Mouse (Mus musculus) forebrain, postnatal 0 days (tissue): Measurements from ENCODE around the gene 1500009C09Rik. TPM values are rescaled to one million over a fixed set of nuclear protein-coding genes. Genes with fewer than 3 reads are reported as not detected.

ENCODE experiments used
- ATAC-seq: fragments of 200-750 bp; cut with Nextera tagmentation; 2 replicates; pipeline ENCODE4 v1.8.0; 2017; ENCODE audit warnings: mild to moderate bottlenecking, moderate library complexity
- DNase-seq: peaks from one replicate; pipeline ENCODE4 v3.0.0-alpha.2; 2015
- H3K27ac ChIP-seq: fragments of 300-500 bp; sonication (generic); 2 replicates; pipeline ENCODE4 v1.5.1; 2014; ENCODE audit warnings: low read depth, mild to moderate bottlenecking, antibody characterized with exemption, low read length, moderate library complexity, mixed read lengths
- H3K27me3 ChIP-seq: fragments of 300-500 bp; sonication (generic); 2 replicates; pipeline ENCODE4 v1.6.1; 2014; ENCODE audit warnings: mild to moderate bottlenecking, low read length, mixed read lengths; ENCODE audit not compliant: insufficient read depth
- H3K36me3 ChIP-seq: fragments of 300-500 bp; sonication (generic); 2 replicates; pipeline ENCODE4 v1.6.1; 2014; ENCODE audit warnings: mild to moderate bottlenecking, moderate library complexity; ENCODE audit not compliant: insufficient read depth
- H3K4me1 ChIP-seq: fragments of 300-500 bp; sonication (generic); 2 replicates; pipeline ENCODE4 v1.6.1; 2014; ENCODE audit warnings: antibody characterized with exemption; ENCODE audit not compliant: insufficient read depth
- H3K4me2 ChIP-seq: fragments of 300-500 bp; sonication (generic); 2 replicates; pipeline ENCODE4 v1.6.1; 2014; ENCODE audit warnings: low read depth, mild to moderate bottlenecking, moderate library complexity
- H3K4me3 ChIP-seq: fragments of 300-500 bp; sonication (generic); 2 replicates; pipeline ENCODE4 v1.5.1; 2014; ENCODE audit warnings: low read depth, low read length, mixed read lengths
- H3K9ac ChIP-seq: fragments of 300-500 bp; sonication (generic); 2 replicates; pipeline ENCODE4 v1.6.1; 2014; ENCODE audit warnings: mild to moderate bottlenecking
- H3K9me3 ChIP-seq: fragments of 300-500 bp; sonication (generic); 2 replicates; pipeline ENCODE4 v1.6.1; 2016; ENCODE audit warnings: low read length
- CTCF ChIP-seq: sonication (generic); IDR thresholded peaks from 2 replicates; pipeline ENCODE4 v1.5.1; 2016; ENCODE audit warnings: antibody characterized with exemption, control low read depth, low read depth
- WGBS: fragments of 180-500 bp; shearing (Covaris S2); extraction: QIAGEN DNeasy Blood & Tissue Kit; methylation state at CpG from one replicate; pipeline ENCODE4 v1.1.7; 2014; 5-methylcytosine and 5-hydroxymethylcytosine counted together
- polyA plus RNA-seq: library from polyadenylated mRNA; unstranded; fragments of >200 nt; fragmentation: Nextera tagmentation; extraction: Ambion mirVana; gene quantifications from 2 replicates; pipeline ENCODE4 v1.2.1, GENCODE M21; 2015
- total RNA-seq: library from RNA; depleted of rRNA; stranded (reverse); fragments of >200 nt; gene quantifications from 2 replicates; pipeline ENCODE4 v1.2.3, GENCODE M21; 2014

1500009C09Rik gene
- total and polyA plus RNA-seq, 2 experiments from 2014 or later, result 15.6 to 119 TPM

DNA sequence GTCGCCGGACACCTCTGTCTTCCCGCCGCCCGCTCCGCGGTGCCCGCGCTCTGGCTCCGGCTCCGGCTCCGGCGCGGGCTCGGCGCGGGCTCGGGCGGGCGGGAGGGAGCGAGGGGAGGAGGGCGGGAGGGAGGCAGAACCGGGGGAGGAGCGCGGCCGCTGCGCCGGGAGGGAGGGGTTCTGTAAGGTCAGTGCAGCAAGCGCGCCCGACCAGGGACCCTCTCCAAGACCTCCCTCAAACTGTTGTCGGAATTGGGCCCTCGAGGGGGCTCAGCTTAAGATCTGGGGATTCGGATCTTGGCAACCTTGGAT is 39.5 kb upstream of the 1500009C09Rik start, which contains the start of gene Shisa8:
Gene Shisa8 (minus strand): TSS at position 64 of the 312 bp plus-strand sequence.
- H3K9ac ChIP-seq, result peak within 1 kb of the TSS; percentile 37; the same call in 1 of the 2 replicates
- WGBS, result under 1% methylated on average over 21 of the region's 34 CpGs
- no peaks in the 10 kb centered on the region for H3K36me3 ChIP-seq
- H3K27me3 ChIP-seq, result peaks cover 36% of the 10 kb centered on the region
- no peak for DNase-seq
- peaks cover 3% of the 10 kb centered on the region; the same call in 1 of the 2 replicates for H3K4me1 ChIP-seq
- H3K27ac ChIP-seq, result no peak within 1 kb of the TSS
- H3K4me2 ChIP-seq, result peak within 1 kb of the TSS; percentile 72
- ATAC-seq, result peak; percentile 7; the same call in 1 of the 2 replicates
- H3K4me3 ChIP-seq, result peak within 1 kb of the TSS; percentile 42
- H3K9me3 ChIP-seq, result no peaks in the 10 kb centered on the region
- no peak for TF ChIP-seq CTCF

DNA sequence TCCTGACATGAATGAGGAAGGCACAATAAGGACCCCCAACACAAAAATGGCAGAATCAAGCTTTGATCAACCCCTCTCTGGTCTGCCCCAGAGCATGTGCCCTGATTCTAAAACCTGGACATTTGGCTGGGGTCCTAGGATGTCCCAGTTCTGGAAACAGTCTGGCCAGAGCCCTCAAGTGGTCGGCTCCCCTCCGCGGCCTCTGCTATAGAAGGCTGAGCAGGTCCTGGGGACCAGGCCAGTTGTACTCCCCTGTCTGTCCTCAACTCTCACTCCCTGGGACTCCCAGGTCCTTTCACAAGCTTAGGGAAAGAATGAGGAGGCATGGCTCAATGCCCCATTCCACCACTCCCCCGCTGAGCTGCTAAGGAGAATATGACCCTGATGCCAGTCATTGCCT is 39.0 kb upstream of the 1500009C09Rik start:
- ATAC-seq (no peak), DNase-seq (no peak)
- H3K9me3 ChIP-seq, result no peaks in the 10 kb centered on the region
- H3K36me3 ChIP-seq, result no peaks in the 10 kb centered on the region
- H3K4me1 ChIP-seq, result peaks cover 3% of the 10 kb centered on the region; the same call in 1 of the 2 replicates
- no peak for TF ChIP-seq CTCF
- no peak overlapping the region for H3K4me2 ChIP-seq
- WGBS, result 14% methylated on average over 4 of the region's 4 CpGs
- peaks cover 36% of the 10 kb centered on the region for H3K27me3 ChIP-seq
- no peak overlapping the region for H3K9ac ChIP-seq
- H3K4me3 ChIP-seq, result no peak overlapping the region
- H3K27ac ChIP-seq, result no peak overlapping the region

DNA sequence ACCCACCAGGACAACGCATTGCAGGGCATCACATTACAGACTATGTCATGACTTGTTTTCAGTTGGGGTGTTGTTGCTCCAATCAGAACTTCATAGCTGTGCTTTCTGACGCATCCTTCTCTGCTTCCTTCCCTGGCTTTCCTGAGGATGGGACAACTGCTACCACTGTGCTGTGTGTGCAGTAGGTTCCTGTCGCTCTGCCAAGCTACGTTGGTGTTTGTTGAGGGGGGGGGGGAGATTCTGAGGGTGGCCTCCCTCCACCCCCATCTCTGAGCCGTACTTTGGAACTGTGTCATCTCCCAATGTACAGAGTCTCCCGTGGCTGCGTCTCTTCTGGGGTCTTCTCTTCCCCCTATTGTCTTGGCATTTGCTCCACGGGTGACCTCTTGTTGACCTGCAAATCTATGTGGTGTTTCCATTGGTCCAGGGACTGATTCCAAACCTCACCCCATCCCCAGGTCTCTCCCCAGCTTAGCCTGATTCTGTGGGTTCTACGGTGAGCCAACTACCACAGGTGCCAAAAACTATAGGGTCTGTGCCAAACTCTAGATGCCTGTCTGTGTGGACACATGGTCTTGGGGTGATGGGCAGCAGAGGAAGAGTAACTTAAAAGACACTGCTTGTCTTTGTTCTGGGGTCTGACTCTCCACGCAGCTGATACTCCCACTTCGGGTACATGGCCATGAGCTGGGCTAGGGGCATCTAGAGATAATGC is 36.7 kb upstream of the 1500009C09Rik start:
- Histone ChIP-seq H3K9me3 (no peaks in the 10 kb centered on the region), H3K9ac (no peak overlapping the region), H3K36me3 (no peaks in the 10 kb centered on the region), H3K4me3 (no peak overlapping the region), H3K27me3 (peaks cover 31% of the 10 kb centered on the region), H3K4me1 (peaks cover 3% of the 10 kb centered on the region; the same call in 1 of the 2 replicates), H3K27ac (no peak overlapping the region), H3K4me2 (no peak overlapping the region)
- WGBS, result 23% methylated on average over 11 of the region's 11 CpGs
- no peak for TF ChIP-seq CTCF
- ATAC-seq (no peak), DNase-seq (no peak)

DNA sequence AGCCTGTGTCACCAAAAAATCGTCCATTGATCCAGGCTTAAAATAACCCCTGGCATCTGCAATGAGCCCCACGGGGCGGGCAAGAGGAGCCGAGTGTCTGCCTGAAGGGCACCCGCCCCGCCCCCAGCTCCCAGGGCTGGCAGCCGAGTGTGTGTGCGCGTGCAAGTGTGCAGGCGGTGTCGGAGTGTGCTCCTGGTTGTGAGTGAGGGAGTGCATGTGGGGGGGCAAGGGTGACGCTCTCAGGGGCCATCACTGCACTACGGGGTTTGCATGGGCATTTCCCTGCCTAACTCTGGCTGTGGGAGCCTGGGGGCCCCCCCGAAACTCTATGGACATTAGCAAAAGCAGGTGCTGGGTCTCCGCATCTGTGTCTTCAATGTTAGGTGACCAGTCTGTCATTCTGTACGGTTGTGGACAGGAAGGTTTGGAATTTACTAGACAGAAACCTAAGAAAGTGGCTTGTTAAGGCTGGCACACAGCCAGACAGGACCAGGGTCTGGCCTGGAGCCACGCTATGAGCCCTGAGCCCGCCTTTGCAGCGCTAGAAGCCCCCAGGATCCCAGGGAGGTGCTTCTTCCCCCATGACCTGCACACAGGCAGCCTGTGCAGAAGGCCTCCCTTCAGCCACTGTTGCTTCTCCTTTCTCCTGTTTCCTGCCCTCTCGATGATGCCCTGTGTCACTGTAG is 35.9 kb upstream of the 1500009C09Rik start:
- H3K27ac ChIP-seq, result no peak overlapping the region
- WGBS, result 35% methylated on average over 20 of the region's 20 CpGs
- ATAC-seq (no peak), DNase-seq (no peak)
- H3K4me2 ChIP-seq, result no peak overlapping the region
- peaks cover 23% of the 10 kb centered on the region for H3K27me3 ChIP-seq
- no peaks in the 10 kb centered on the region for H3K9me3 ChIP-seq
- H3K9ac ChIP-seq, result no peak overlapping the region
- peaks cover 3% of the 10 kb centered on the region; the same call in 1 of the 2 replicates for H3K4me1 ChIP-seq
- H3K36me3 ChIP-seq, result no peaks in the 10 kb centered on the region
- no peak for TF ChIP-seq CTCF
- H3K4me3 ChIP-seq, result no peak overlapping the region

DNA sequence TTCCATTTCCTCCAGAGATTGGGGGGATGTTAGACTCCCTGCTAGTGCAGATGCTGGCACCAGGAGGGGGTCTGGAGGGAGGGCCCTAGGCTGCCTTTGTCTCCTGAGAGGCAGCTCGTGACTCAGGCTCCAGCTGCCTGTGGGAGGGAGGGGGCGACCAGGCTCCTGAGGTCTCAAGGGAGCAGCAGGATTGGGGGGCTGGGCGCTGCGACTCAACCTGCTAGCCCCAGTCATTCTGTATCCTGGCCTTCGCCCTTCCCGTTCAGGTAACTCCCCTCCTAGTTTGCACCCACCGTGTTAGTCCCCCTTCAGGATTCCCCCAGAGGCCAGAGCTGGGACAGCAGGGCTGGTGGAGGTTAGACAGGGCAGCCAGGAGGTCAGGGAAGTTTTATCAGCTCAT is 35.2 kb upstream of the 1500009C09Rik start:
- Histone ChIP-seq H3K27ac (no peak overlapping the region), H3K4me3 (no peak overlapping the region), H3K9ac (no peak overlapping the region), H3K4me1 (no peaks in the 10 kb centered on the region; the same call in 1 of the 2 replicates), H3K27me3 (peaks cover 18% of the 10 kb centered on the region), H3K9me3 (no peaks in the 10 kb centered on the region), H3K4me2 (no peak overlapping the region), H3K36me3 (no peaks in the 10 kb centered on the region)
- DNase-seq (no peak), ATAC-seq (peak; percentile 30; the same call in 1 of the 2 replicates)
- 22% methylated on average over 7 of the region's 7 CpGs for WGBS
- TF ChIP-seq CTCF, result peak; percentile 34

DNA sequence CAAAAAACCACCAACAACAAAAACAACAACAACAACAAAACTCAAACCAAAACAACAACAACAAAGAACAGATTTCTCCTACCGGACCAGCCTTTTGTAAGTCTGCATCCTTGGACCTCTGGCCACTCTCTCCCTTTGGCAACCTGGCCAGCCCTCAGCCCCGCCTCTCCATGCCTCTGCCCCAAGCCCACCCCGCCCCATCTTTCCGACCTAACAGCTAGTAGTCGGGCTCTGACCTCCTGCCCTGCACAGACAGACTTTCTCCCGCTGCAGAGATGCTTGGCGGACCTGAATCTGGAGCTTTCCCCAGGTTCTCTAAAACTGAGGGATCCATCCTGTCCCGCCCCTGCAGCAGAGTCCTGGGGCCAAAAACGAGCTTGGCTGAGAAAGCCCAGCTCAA is 34.2 kb upstream of the 1500009C09Rik start:
- no peak for DNase-seq
- no peak overlapping the region for H3K27ac ChIP-seq
- no peak for TF ChIP-seq CTCF
- H3K27me3 ChIP-seq, result peaks cover 12% of the 10 kb centered on the region
- no peaks in the 10 kb centered on the region for H3K9me3 ChIP-seq
- WGBS, result 35% methylated on average over 9 of the region's 9 CpGs
- H3K4me2 ChIP-seq, result no peak overlapping the region
- no peaks in the 10 kb centered on the region; the same call in 1 of the 2 replicates for H3K4me1 ChIP-seq
- no peak for ATAC-seq
- no peak overlapping the region for H3K4me3 ChIP-seq
- H3K9ac ChIP-seq, result no peak overlapping the region
- H3K36me3 ChIP-seq, result no peaks in the 10 kb centered on the region
